Mouse (Mus musculus): ENCODE data around the gene Nr4a1.

GRCm38 (mm10) chr15:101296091-101296490 lies 42.0 kb downstream of the Nr4a1 start:
- TF ChIP-seq CTCF (IDR thresholded peaks at IDR 0.05; ENCODE audit: low read depth) (no peak), EP300 (IDR thresholded peaks at IDR 0.05; ENCODE audit: low read depth) (no peak)
